Mouse (Mus musculus) right cerebral cortex, adult 2 months (tissue): Measurements from ENCODE around the gene Atxn2l.

Experiments
- DNase-seq, 2 experiments: peaks; one replicate each; pipeline ENCODE4 v3.0.0; 2021 to 2022; ENCODE audit warnings: low spot score in 2 of 2

The Atxn2l gene

GRCm38 (mm10) chr7:126463004-126463403, 40.2 kb downstream of the Atxn2l start, which contains the start of gene Atp2a1:
Gene Atp2a1, minus strand, starts transcription at chr7:126463108.
- DNase-seq: no peak

- DNase-seq: no peak
These were observed 41.6 kb downstream of the Atxn2l start for GRCm38 (mm10) chr7:126461626-126462025.

GRCm38 (mm10) chr7:126460623-126461399, 42.4 kb downstream of the Atxn2l start:
- DNase-seq: no peak

- no peak for DNase-seq
These were observed 44.2 kb downstream of the Atxn2l start for GRCm38 (mm10) chr7:126458844-126459618.

GRCm38 (mm10) chr7:126458225-126458624, 45.0 kb downstream of the Atxn2l start:
- DNase-seq: no peak

GRCm38 (mm10) chr7:126456382-126457266, 46.6 kb downstream of the Atxn2l start:
- DNase-seq: no peak

- no peak for DNase-seq
These were observed 48.0 kb downstream of the Atxn2l start for GRCm38 (mm10) chr7:126455242-126455641.

- DNase-seq: no peak
These were observed 49.4 kb downstream of the Atxn2l start for GRCm38 (mm10) chr7:126453861-126454260.

GRCm38 (mm10) chr7:126452244-126452643, 51.0 kb downstream of the Atxn2l start:
- no peak for DNase-seq

GRCm38 (mm10) chr7:126450641-126451040, 52.6 kb downstream of the Atxn2l start:
- DNase-seq: no peak

- DNase-seq: no peak
These were observed 53.2 kb downstream of the Atxn2l start for GRCm38 (mm10) chr7:126449991-126450390.

GRCm38 (mm10) chr7:126448481-126448880, 54.8 kb downstream of the Atxn2l start:
- DNase-seq: no peak

GRCm38 (mm10) chr7:126446217-126446616, 57.0 kb downstream of the Atxn2l start:
- no peak for DNase-seq

- DNase-seq: no peak
These were observed 58.0 kb downstream of the Atxn2l start for GRCm38 (mm10) chr7:126445104-126445815.

- DNase-seq: no peak
These were observed 58.7 kb downstream of the Atxn2l start for GRCm38 (mm10) chr7:126444536-126444935.

- DNase-seq: no peak
These were observed 59.2 kb downstream of the Atxn2l start for GRCm38 (mm10) chr7:126443997-126444396.
